Mouse (Mus musculus): Measurements from ENCODE around the gene Uts2.

DNA sequence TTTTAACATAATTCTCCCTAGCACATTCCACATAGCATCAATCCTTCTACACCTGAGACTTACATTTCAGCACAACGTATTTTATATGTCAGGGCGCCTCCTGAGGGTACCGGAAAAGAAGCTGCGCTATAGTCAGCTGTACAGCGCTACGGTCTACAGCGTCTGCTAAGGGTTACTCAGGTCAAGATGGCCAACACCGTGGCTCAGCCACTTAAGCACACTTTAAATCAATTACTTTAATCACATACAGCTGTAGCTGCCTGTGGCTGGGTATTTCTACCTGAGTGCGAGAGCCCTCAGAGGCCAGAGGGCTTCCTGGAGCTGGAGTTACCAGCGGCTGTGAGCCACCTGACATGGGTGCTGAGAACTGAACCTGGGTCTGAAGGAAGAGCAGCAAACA lies 19.0 kb downstream of the Uts2 start:
- TF ChIP-seq CTCF (IDR thresholded peaks at IDR 0.05; ENCODE audit: low read depth) (no peak), EP300 (IDR thresholded peaks at IDR 0.05; ENCODE audit: low read depth) (no peak)

Measured in liver, postnatal 0 days (tissue).